Mouse (Mus musculus) adrenal gland, postnatal 25 days (tissue): ENCODE data around the gene Vwa3b. TPM values are rescaled to one million over a fixed set of nuclear protein-coding genes. Genes with fewer than 3 reads are reported as not detected.
A peak's percentile ranks its signal among the peaks of the same experiment; 100 is the strongest.

Experiments used
- DNase-seq: peaks from one replicate; pipeline ENCODE4 v3.0.0; 2021; ENCODE audit warnings: mixed read lengths
- total RNA-seq: library from RNA; stranded (reverse); gene quantifications from 2 replicates; pipeline ENCODE4 v1.2.3, GENCODE M21; 2021

Gene Vwa3b
- total RNA-seq, 1 experiment from 2014 or later, result 0.82 TPM

DNA sequence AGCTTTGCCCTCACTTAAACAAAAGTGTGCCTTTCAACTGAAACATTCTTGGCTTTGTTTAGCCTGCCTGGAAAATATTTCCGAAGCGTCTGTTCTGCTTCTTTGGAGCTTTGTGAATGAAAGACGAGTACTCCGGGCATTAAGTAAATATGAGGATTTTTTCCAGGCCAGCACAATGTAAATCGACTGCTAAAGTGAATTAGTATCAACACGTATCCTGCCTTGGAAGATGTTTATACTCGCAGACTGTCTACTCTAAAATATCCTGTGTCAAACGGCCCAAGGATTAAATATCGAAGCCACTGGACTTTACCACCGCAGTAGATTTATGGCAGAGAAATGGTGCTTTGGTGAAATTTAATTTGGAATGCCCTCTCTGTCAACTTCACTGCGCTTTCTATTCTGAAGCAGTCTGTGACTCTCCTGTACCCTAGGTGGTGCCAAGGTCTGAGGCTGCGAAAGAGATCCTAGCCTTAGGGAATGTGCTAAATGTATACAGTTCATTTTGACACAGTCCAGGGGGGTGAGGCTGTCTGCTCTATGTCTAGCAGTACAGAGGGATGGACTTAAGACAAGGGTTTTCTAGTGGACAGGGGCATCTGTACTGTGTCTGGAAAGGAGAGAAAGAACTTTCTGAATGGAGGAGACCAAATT is 98.4 kb downstream of the Vwa3b start:
- no peak for DNase-seq

DNA sequence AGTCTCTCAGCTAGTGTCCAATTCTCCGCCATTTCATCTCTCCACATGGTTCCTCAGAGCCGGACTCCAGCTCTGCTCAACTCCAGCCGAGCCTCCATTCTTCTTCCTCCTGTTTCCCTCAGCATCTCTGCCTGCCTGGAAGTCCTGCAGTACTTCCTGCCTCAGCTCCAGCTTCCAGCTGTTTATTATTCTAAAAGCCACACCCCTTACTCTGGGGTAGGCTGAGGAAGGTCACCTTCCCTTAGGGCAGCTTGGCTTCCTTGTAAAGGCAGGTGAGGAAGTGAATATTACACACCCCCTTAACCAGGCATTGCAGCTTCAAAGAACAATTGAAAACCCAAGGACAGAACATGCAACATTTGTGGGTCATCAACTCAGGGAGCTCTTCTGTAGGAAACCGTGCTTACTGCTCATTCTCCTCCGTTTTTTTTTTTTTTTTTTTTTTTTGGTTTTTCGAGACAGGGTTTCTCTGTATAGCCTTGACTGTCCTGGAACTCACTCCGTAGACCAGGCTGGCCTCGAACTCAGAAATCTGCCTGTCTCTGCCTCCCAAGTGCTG is 103.7 kb downstream of the Vwa3b start:
- DNase-seq, result no peak

DNA sequence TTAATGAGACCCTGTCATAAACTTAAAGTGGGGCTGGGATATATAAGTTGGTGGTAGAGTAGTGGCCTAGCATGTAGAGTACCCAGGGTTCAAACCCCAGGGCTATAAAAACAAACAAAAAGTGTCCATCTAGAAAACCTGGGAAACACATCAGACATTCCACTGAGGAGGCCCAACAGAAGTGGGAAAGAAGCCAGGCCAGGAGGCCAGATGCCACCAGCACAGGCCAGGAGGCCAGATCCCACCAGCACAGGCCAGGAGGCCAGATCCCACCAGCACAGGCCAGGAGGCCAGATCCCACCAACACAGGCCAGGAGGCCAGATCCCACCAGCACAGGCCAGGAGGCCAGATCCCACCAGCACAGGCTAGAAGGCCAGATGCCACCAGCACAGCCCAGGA is 104.8 kb downstream of the Vwa3b start:
- DNase-seq, result no peak

DNA sequence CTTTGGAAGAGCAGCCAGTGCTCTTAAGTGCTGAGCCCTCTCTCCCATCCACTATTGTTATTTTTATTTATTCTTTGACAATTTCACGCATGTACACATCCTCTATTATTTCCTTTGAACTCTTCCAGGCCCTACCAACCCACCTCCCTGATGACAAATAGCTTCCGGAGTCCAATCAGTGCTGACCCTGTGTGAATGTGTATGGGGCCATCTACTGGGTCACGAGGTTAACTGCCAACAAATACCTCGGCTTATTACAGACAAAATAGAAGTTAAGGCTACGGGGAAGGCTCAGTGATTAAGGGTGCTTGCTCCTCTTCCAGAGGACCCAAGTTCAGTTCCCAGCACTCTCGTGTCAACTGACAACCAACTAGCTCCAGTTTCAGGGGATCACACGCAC is 106.0 kb downstream of the Vwa3b start:
- DNase-seq, result no peak

DNA sequence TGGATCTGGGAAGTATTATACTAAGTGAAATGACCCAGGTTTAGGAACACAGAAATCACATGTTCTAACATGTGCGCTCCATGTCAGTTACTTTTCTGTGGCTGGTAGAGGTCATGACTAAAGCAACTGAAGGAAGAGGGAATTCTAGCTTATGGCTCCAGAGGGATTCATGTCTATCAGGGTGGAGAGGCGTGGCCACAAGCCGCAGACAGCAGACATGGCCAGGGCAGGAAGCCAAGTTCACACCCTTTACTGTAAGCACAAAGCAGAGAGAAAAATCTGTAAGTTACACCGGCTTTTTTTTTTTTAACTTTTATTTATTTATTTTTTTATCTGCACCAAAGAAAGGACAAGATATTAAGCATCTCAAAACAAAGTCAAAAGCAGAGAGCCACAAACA is 119.6 kb downstream of the Vwa3b start:
- no peak for DNase-seq

DNA sequence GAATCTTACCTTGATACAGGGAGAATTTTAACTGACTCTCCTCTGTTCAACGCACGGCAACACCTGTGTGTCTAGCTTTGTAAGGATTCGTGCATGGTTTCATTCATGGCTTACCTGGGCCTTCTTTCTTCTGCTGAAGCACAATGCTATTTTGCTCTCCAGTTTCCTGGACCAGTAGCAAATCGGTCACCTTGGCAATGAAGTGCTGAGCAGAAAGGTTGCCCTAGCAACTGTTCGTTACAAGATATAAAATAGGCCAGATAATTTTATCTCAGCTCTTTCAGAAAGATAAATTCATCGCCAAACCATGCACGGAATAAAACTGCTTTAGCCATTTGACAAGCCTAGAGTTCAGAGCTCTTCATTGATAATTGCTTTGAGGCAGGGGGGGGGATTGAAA is 123.5 kb downstream of the Vwa3b start:
- no peak for DNase-seq

DNA sequence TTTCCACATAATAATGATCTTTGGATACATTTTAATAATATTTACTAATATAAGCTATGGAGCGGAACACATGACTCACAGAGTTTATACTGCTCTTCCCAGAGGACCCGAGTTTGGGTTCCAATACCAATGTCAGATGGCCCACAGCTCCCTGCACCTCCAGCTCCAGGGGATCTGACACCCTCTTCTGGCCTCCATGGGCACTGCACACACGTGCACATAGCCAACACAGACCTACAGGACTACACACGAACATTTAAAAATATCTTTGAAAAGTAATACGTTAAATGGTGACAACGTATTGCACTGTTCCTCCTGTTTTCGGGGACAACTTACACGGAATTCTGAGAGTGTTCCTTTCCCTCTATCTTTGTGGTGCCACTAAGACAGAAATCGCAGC is 125.5 kb downstream of the Vwa3b start:
- DNase-seq, result no peak

DNA sequence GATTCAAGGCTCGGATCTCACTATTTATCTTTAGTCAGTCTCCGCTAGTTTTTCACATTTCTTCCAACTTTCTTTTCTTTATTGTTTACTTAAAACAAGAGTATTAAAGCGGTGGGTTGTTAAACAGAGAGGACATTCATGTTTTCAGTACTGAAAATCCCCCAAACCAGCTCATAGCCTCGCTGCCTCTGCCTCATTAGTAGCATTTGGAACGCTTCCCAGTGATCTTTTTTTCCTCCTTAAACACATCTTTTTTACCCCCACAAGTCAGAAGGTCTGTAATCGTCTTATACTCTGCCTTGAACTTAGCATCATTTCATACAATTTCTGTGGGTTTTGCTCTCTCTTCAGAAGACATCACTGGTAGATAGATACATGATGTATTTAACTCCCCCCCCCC is 139.7 kb downstream of the Vwa3b start:
- DNase-seq, result no peak

DNA sequence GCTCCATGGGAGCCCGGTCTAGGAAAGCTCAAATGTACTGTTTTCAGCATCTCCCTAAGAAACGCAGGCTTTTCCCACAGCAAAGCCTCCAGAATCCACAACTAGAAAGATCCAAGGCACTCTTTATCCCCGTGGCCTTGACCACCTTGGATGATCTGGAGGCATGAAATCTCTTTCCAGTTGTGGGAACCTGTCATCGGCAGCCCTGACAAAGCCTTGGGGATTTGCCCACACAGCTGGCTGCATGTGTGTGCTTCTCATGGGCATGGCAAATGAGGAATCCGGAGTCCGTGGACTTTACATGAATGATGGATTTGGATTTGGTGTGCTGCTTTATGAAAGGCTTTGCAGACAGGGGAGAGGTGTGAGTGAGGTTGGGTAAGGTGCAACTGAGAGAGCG is 141.5 kb downstream of the Vwa3b start:
- DNase-seq, result no peak

DNA sequence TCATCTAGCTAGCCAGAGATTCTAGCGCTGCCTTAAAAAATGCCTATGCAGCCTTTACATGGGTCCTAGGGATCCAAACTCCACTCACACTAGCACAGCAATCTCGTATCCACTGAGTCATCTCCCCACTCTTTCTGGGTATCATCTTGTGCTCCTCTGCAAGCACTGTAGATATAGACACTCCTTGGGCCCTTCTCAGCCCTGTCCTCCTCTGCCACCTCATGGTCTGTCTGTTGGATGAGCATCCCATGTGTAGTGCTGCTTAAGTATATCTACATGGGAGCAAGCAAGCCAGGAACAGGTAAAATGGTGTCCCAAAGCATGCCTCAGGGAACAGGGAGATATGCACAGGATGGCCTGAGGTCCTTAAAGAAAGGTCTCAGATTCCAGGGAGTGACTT is 151.5 kb downstream of the Vwa3b start:
- DNase-seq, result no peak

DNA sequence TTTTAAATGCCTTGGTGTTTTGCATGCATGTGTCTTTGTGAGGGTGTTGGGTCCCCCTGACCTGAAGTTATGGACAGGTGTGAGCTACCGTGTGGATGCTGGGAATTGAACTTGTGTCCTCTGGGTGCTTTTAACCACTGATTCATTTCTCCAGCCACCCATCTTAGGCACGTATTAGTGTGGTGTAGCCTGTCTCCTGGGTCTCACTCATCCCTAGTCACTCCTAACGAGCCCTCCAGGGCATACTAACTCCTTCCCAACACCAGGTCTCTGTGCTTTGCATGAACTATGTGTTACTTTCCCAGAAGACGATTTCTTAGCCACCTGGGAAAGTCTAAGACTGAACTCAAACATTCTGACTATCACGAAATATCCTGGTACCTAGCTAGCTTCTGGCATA is 153.5 kb downstream of the Vwa3b start:
- DNase-seq, result no peak

DNA sequence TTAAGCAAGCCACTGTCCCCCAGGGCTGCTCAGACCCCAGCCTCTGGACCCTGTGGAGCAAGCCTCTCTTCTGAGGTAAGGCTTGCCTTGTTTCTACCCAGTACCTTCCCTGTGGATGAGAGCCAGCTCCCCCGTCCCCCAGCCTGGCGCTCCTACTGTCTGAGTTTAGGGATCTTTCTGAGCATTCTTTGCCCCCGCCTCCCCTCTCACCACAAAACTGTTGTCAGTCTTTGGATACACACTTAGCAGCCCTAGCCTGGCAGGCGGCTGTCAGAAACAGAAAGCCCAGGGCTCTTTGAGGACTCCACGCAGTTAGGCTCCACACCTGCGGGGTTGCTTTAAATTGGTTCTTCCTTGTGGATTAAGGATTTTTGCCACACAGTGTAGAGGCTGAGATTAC is 160.7 kb downstream of the Vwa3b start:
- DNase-seq, result no peak

DNA sequence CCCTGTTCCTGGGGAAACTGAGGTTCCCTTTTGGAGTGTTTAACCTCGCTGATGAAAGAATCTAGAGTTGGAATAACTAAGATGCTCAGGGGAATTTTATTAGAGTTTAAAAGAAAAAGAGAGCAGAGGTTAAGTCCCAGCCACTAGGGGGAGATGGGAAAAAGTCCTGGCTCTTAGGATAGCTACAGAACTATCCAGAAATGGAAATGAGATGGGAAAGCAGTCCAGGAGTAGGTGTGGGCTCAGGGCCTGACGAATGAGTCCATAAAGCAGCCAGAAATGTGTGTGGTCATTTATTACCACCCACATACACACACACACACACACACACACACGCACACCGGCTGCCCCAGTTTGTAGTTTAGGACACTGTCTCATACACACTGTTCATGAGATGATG is 168.2 kb downstream of the Vwa3b start:
- no peak for DNase-seq

DNA sequence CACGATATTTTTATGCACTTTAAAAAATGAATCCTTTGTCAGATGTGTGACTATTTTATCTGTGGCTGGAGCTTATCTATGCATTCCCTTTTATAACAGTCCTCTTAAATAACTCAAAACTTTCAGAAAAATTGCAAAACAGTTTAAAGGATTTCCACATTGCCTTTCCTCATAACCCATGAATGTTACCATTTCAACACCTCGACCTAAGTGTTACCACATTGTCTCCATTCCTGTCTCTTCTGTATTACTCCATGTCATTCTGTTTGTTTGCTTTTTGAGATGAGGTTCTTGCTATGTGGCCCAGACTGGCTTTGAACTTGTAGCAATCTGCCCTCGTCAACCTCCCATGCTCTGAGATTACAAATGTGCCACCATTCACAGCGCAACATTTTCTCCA is 175.0 kb downstream of the Vwa3b start:
- DNase-seq, result no peak

DNA sequence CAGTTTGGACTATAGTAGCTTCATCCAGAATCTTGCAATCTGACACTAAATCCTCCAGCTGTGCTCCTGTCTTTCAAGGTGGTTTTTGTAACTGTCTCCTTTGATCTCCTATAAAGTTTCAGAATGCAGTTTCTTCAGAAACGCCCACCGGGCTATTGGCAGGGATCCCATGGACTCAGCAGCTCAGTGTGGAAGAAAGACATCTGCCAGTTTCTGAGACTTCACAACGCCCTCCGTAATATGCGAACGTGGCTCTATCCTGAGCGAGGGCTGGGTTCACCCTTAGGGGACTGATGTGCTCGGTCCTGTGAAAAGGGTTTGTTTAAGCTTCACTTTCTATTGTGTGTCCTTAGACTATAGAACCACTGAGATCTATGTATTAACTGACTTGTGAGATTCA is 181.3 kb downstream of the Vwa3b start:
- DNase-seq, result no peak

DNA sequence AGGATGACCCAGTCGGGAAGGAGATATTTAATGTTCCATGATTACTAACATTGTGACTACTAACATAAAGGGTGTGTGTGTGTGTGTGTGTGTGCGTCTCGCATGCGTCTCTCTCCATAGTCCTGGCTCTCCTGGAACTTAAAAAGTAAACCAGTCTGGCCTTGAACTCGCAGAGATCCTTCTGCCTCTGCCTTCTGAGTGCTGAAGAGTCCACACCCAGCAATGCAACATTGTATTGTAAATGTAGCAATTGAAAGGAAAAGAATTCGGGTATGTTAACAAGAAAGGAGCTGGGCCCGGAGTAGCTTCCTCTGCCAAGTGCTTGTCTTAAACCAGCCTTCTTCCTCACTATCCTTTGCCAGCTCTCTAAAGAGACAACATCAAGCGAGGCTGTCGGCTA is 186.0 kb downstream of the Vwa3b start:
- no peak for DNase-seq

DNA sequence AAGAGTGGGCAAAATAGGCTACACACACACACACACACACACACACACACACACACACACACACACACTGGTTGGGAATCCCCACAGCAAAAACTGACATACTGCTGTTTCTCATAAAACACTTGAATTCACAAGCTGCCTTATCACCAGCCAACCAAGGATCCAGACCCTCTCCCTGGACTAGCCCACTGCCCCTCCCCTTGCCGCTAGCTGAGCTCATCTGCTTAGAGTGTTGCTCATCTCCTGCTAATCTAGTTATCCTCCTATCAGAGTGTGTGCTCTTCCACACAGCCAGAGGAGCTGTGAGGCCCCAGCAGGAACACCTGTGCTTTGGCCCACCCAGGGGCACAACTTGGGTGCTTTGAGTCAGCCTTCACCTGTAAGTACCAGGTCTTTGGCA is 187.7 kb downstream of the Vwa3b start, which contains the start of gene Cnga3:
TSS of gene Cnga3 (plus strand) at position 291 of the 400 bp plus-strand sequence.
- DNase-seq, result no peak

DNA sequence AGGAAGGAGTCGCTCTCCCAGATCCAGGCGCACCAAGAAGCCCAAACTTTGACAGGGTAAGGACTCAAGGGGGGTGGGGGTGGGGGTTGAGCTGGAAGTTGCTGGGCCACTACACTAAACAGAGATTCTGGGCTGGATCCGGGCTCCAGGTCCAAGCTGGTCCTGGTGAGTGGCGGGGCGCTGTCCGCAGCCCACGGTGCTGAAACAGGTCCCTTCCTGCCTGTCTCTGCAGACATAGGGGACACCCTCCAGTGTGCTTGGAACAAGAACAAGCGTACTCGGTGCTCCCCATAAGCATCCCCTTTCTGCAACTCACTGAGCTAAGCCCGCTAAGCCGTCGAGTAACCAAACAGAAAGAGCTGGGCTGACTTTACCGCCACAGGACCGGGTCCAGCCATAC is 192.0 kb downstream of the Vwa3b start:
- DNase-seq, result peak; percentile 71

DNA sequence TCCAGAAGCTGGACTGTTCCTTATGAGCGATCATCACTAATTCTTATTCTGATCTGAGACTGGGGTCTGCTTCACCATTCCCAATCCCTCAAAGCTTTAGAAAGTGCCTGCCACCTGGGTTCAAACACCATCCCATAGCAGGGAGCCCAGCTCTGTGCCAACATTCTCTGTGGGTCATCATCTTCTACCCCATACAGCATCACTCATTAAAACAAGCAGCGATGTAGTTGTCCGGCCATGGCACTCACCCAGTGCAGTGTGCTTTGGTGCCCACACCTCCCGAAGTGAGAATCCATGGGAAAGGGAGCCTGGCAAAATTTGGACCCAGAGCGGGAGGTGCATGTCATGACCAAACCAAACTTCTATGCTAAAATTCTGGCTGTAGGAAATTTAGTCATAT is 193.2 kb downstream of the Vwa3b start:
- DNase-seq, result no peak

DNA sequence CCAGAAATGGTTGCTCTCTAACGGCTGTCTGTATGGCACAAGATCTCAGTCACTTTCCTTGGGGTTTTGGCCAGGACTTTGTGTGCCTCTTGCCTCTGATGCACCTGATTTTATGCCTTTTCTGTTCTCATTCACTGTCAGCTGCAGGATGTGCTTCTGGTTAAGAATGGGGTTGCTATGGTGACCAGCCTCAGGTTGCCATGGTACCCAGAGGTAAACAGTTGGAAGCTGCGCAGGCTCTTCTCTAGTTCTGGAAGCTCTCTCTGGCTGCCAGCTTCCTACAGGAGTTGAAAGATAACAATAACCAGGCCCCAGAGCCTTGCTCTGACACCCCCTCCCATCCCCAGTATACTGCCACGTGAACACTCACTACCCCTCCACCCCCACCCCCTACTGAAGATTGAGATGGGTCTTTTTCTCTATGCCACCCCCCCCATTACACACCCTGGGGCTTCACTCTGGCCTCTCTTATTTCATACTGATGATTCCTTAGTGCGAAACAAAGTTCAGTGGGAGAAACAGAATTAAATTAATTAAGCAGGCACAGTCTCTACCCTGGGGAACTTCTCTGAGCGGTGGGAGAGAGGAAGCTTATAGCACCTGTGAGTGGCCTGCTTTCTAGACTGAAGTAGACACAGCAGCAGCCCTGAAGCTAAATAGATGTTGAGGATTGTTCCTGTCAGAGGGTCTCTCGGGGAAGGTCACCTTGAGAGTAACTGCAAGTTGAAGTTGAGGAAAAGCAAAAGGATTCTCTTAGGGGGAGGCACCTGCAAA is 193.9 kb downstream of the Vwa3b start:
- DNase-seq, result no peak

DNA sequence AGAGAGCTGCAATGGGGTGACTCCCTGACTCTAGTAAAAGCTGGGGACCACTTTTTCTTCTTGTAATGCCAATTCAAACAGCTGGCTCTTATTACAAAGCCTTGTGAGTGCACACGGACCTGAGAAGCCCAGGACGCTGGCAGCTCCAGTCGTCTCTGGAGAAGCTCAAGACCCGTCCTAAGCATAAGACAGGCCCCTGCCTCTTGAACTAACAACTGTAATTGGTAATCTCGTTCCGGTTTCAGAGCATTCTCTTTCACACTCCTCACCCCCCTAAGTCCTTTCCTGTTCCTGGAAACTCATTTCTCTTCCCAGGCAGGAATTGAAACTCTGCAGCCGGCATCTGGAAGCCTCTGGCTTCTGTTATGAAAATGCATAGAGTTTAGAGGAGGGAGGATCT is 195.6 kb downstream of the Vwa3b start:
- no peak for DNase-seq

DNA sequence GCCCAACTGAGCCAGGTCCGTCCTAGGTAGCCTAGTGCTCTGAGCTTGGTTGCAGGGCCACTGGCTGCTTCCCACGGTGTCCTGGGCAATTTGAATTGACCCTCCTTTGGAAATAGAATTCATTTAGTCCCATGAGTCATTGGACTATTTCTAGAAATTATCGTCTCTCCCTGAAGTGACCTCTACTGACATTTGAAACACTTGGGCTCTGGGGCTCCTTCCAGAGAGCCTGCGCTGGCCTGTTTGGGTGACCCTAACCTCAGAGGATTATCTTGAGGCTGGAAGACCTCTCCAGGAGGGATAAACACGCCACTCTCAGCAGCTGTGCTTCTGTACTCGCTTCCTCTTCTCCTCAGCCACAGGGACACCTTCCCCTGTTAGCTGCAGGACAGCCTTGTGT is 204.0 kb downstream of the Vwa3b start:
- DNase-seq, result no peak

DNA sequence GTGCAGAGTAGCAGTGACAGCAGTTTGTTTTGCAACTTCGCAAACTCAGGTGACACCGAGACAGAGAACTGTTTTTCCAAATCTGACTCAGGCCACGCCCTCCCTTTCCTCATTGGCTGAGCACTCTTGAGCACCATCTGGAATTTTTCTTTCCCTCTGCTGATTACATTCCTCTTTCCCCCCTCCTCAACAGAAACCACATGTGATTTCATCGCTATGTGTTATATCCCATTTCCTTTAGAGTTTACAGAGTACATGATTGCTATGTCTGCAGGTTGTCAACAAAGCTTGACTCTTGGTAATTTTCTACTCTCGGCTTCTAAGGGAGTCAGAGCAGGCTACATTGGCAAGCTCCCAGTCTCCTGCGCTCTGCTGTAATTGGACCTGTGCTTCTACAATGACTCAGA is 204.9 kb downstream of the Vwa3b start:
- no peak for DNase-seq
